Mouse (Mus musculus): ENCODE measurements at regions not wholly inside any gene's neighbourhood (a gene's known extent, or its start where the extent isn't known, plus 50 kb on each side); places are given as distances from the start of the nearest gene placed in this dataset.

- H3K4me1 ChIP-seq (ENCODE audit: control insufficient read depth, insufficient read depth, insufficient read length, low read length), result no peaks in the 10 kb centered on the region
- no peak for TF ChIP-seq CTCF (IDR thresholded peaks at IDR 0.05; ENCODE audit: extremely low read depth, insufficient read length, insufficient replicate concordance, low read depth, low read length)
- no peak for TF ChIP-seq POLR2A (IDR thresholded peaks at IDR 0.05; ENCODE audit: low read depth, low read length)
- WGBS, result 45% methylated on average over 4 of the region's 4 CpGs
- no peak overlapping the region for H3K27ac ChIP-seq (ENCODE audit: insufficient read depth, low read depth, low read length)
- H3K27me3 ChIP-seq (ENCODE audit: control insufficient read depth, insufficient read depth, low read length), result no peaks in the 10 kb centered on the region
- H3K36me3 ChIP-seq (ENCODE audit: control insufficient read depth, insufficient read depth, low read length), result no peaks in the 10 kb centered on the region
- no peak overlapping the region for H3K4me3 ChIP-seq (ENCODE audit: low read depth, low read length)
Measured at GRCm38 (mm10) chr8:89097396-89097795, 53.4 kb upstream of the Sall1 start.

All from small intestine, adult 2 months (tissue).